Mouse (Mus musculus) spleen, adult 2 months (tissue): Measurements from ENCODE around the gene Tnfrsf1a.

Source experiments
- CTCF ChIP-seq: fragments of 200-500 bp; IDR thresholded peaks from 2 replicates; pipeline ENCODE4 v1.5.1; 2011; ENCODE audit warnings: mild to moderate bottlenecking, inconsistent platforms; ENCODE audit not compliant: insufficient read depth, insufficient read length, insufficient replicate concordance; ENCODE audit errors: extremely low read depth
- POLR2A ChIP-seq: fragments of 200-500 bp; IDR thresholded peaks from 2 replicates; pipeline ENCODE4 v1.6.1; 2011; ENCODE audit warnings: low read depth, low read length, inconsistent platforms

DNA sequence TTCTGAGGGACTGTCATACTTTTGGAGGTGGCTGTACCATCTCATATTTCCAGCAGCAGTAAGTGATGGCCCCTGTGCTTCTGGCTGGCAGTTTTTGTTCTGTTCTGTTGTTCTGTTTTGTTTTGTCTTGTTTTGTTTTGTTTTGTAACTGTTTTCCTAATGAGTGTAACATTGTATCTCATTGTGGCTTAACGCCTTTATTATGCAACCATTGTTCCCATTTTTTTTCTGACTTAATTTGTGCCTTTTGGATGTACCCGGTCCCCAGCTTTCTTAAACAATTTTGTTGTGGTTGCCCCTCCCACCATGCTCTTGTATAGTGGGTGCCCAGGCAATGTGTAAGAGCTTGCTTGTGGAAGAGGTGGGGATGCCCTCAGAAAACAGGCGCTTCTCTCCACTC lies 7.0 kb upstream of the Tnfrsf1a start:
- TF ChIP-seq POLR2A (no peak), CTCF (no peak)
